Mouse (Mus musculus) adrenal gland, adult (tissue): Measurements from ENCODE around the gene Rnf220.

Experiments used
- DNase-seq, 2 experiments: peaks; one replicate each; pipeline ENCODE4 v3.0.0; 2022 to 2023; ENCODE audit warnings: low spot score in 1 of 2; ENCODE audit not compliant: inconsistent age in 2 of 2

The Rnf220 gene

GRCm38 (mm10) chr4:117250982-117251381 lies 245.9 kb downstream of the Rnf220 start:
- DNase-seq: no peak

DNA sequence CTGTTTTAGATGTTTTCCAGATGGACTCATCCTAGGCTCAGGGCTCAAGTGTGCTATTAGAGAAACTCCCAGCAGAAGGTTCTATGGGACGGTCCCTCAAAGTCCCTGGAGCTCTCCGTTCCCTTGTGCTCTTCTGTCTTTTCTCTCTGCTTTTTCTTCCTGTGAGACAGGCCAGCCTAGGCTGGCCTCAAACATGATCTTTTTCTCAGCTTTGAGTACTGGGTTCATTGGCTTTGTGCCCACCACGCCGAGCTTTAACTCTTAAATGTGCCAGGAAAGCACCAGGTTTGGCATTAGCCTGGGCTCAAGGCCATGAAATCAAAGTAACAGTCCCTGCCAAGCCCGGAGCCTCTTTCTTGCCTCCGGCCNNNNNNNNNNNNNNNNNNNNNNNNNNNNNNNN lies 256.0 kb downstream of the Rnf220 start:
- peak; percentile 66 to 86 for DNase-seq

GRCm38 (mm10) chr4:117239153-117239552 lies 257.7 kb downstream of the Rnf220 start:
- DNase-seq: no peak

DNA sequence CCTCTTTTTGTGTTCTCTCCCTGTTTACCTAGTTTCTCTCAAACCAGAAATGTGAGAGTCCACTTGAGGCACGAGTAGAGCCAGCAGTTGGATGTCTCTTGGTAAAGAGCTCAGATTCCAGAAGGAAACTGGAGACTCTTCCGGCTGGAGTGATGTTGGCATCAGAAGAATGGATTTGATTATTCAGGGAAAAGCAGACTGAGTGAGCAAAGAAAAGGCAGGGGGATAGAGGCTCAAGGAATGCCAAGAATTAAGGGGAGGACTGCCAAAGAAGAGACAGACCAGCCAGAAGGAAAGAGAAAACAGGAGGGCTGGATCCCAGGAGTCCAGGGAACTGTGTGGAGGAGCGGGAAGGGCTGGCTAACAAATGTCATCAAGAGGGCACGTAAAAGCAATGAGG lies 261.0 kb downstream of the Rnf220 start:
- no peak for DNase-seq

DNA sequence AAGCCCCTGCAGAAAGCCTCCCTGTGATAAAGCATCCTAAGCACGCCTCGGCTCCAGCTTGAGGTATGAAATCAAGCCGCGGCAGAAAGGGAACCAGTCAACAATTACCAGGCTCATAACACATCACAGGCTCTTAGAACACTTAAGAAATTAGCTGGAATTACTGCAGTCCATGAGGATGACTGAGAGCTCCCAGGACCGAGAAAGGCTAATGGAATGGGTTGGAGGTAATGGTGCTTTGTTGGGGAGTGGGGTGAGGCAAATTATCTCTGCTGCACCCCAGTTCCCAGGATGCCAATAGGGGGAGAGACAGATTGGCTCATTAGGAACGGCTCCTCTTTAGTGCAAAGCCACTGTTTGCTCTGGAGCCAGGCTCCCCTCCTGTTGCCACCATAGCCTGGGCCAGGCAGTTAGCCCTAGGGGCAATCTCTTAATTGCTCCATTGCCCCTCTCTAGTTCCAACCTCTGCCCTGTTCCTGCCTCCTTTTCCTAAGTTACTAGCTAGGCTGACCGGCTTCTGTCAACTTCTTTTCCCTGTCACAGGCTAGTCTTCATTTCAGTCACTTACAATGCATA lies 262.6 kb downstream of the Rnf220 start:
- no peak for DNase-seq

DNA sequence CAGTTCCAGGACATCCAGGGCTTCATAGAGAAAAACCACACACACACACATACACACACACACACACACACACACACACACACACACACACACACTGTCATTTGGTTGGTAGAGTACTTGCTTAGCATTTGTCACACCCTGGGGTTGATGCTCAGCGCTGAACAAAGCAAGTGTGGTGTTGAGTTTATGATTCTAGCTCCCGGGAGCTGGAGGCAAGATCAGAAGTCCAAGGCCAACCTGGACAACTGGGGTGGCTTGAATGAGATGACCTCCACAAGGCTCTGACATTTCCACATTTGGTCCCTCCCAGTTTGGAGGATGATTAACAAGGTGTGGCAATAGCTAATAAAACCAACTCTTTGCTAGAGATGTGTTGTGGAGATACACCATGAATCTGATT lies 265.6 kb downstream of the Rnf220 start:
- peak in 1 of 2 experiments; percentile 74 for DNase-seq

DNA sequence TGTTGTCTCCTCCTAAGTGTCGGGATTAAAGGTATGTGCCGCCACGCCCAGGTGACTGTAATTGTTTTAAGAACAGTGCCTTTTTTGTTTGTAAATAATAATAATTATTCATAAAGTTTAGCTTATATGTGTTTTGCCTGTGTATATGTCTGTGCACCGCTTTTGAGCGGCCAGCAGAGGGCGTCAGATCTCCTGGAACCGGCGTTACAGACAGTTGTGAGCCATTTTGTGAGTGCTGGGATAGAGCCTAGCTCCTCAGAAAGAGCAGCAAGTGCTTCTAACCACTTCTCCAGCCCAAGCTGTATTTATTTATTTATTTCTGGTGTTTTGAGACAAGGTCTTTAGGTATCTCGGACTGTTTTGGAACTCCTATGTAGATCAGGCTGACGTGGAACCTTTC lies 266.5 kb downstream of the Rnf220 start:
- peak; percentile 25 to 47 for DNase-seq

DNA sequence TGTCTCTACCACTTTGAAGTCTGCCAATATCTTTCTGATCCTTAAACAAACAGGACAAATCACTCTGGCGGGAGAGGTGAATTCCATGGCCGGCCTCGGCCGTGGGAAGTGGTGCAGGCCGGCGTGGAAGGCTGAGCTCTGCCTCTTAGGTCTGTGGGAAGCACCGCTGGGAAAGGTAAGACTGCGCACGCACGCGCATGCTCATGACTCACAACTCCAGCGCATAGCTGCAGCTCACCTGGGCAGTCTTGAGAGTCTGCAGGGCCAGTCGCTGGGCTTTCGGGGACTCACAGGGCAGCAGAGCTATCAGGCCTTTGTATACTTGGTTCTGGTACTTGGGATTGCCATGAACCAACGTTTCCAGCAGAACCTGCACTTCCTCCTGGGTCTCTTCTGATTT lies 267.3 kb downstream of the Rnf220 start:
- no peak for DNase-seq

DNA sequence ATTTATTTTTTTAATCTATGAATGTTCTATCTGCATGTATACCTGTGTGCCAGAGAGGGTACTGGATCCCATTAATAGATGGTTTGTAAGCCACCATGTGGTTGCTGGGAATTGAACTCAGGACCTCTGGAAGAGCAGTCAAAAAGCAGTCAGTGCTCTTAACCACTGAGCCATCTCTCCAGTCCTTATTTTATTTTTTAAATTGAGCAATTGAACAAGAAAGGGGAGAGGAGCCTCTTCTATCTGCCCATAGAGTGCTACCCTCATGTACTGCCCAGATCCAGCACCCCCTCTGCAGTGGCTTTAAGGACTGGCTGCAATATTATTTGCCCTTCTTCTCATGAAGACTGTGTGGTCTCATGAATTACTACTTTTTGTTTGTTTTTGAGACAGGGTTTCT lies 271.6 kb downstream of the Rnf220 start:
- DNase-seq: no peak

GRCm38 (mm10) chr4:117224122-117224521 lies 272.7 kb downstream of the Rnf220 start:
- no peak for DNase-seq

- DNase-seq: no peak
Measured at GRCm38 (mm10) chr4:117223001-117223400, 273.9 kb downstream of the Rnf220 start.

DNA sequence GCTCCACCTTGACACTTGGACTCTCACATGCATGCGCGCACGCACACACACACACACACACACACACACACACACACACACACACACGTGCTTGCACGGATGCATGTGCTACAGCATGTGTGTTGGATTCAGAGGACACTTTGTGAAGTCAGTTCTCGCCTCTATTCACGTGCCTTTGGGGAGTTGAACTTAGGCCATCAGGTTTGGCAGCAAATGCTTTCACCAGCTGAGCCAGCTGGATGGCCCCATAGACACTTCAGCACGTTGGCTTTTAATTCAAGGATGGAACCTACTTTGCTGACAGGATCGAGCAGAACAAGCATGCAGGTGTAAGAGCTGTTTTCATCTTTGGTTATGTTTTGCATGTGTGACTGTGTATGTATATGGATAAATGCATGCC lies 275.0 kb downstream of the Rnf220 start:
- no peak for DNase-seq
